Mouse (Mus musculus) ovary, adult 18-20 months (tissue): ENCODE data around the gene Creb1.

Experiments used
- DNase-seq: peaks from one replicate; pipeline ENCODE4 v3.0.0; 2022; ENCODE audit warnings: low spot score, mixed read lengths

Gene Creb1

DNA sequence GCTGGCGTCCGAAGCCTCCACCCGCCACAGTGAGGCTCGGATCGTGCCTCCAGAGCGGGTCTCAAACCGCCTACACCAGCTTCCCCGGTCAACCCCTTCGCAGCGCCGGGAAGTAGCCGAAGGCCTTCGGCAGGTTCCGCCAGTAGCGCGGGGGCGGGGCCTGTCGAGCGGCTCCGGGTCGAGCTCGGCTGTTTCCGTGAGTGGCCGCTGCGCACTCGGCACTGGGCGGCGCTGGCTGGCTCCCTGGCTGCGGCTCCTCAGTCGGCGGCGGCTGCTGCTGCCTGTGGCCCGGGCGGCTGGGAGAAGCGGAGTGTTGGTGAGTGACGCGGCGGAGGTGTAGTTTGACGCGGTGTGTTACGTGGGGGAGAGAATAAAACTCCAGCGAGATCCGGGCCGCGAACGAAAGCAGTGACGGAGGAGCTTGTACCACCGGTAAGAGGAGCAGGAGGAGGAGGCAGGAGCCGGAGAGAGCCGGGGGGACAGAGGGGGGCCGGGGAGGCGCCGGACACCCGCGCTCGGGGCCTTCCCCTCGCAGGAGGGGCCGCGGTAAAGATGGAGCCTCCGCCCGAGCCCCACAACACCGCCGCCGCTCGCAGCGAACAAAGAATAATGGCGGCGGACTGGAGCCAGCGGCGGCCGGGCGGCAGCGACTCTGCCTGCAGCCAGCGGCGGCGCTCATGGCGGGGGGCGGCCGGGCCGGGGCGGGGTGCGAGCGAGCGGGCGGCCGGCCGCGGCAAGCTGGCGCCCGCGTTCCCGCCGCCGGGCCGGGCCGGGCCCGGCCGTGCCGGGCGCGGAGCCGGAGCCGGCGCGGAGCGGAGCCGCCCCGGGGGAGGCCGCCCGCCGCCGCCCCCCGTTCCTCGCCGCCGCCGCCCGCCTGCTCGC lies at the start of gene Creb1:
Gene Creb1 (plus strand): TSS at position 57 of the 882 bp plus-strand sequence.
- DNase-seq = peak; percentile 96

DNA sequence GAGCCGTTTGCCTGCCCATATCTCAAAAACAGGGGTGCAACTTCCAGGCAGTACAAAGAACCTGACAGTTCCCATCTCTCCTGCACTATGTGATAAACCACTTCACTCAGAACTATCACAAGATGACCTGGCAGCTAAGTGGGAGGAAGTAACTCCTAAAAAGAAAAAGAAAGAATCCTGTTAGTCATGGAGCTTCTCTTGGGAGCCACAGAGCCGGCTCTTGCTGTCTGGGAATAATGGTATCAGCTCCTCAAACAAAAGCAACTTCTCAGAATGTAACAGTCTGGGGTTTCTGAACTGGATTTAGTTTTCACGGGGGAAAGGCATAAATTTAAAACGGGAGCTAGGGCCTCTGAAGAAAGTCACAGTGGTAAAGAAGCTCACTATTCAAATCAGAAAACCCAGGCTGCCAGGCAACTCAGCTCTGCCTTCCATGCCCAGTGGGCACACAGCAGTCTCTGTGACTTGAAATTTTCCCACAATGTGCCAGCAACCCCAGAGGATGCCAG lies 43.9 kb upstream of the Creb1 start:
- no peak for DNase-seq

DNA sequence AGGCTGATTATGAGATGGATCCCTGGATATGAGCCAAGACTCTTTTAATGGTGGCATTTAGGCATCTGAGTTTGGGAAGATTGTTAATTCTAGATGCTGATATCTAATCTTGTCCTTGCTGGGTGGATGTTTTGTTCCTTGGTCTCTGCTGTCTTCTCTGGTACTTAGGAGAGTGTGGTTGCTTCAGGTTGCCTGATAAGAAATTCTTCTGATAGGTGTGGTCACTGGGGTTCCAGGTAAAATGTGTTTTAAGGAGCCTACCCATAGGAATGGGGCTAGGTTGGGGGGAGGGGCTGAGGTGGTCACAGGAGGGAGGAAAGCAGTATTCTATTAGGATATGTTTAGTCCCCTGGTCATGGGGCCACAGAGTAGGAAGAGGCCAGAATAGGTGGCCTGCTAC lies 35.6 kb upstream of the Creb1 start:
- DNase-seq = no peak

DNA sequence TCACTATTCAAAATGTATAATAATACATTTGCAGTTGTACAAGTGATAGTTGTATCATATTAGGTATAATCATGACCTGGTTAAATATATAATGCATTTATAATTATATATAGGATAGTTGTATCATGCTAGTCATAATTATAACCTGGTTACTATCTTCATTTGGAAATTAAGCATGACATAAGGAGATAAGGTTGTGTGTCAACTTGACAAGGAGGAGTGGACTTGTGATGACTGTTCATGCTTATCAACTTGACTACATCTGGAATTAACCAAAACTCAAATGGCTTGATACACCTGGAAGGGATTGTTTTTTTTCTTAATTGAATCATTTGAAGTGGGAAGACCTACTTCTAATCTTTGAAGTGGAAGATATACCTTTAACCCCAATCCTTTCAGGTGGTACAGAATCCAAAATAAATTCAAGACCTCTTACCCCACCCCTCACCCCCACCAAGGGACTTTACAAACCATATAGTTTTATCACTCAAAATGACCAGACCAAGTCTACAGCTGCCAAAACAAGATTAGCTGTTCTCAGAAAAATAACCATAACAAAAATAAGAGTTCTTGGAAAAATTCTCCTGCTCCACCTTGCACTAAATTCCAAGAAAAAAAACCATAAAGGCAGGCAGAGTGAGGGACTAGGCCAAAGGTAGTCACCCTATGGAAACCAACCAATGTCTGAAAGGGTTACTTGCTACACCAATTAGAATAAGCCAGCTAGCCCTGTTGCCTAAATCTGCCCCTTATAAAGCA lies 30.9 kb upstream of the Creb1 start:
- no peak for DNase-seq

DNA sequence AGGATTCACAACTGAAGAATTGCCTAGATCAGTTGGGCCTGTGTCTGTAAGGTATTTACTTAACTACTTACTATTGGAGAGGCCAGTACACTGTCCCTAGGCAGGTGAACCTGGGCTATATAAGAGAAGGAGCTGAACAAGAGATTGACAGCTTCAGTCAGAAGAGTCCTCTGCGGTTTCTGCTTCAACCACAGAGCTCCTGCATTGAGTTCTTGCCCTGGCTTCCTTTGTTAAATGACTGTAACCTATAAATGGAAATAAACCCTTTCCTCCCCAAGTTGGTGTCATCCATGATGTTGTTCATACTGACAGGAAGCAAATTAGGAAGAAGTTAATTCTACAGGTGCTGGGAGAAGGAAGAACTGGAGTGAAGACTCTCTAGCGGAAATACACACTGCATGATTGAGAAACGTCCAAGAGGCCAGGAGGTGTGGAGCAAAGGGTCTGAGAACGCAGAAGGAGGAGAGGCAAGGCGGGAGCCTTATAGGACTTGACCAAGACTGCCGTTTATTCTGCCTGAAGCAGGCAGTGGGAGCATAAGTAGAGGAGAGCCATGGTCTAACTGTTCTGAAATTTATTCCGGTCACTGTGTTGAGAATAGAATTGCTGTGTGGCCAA lies 23.9 kb upstream of the Creb1 start:
- DNase-seq = no peak

DNA sequence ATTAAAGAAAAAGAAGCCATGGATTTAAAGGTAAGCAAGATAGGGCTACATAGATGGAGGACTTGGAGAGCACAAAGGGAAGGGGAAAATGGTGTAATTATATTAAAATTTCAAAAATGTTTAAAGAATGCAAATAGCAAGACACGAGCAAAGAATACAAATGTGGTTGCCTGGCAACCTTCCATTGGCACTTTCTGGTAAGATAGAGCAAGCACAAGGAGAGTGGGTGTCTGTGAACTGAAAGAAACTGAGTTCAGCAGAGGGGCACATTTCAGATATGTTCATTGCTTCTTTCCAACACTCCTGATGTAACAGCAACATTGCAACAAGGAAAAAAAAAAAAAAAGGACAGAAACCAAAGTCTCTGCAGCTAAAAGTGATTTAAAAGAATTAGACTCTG lies 22.8 kb upstream of the Creb1 start:
- DNase-seq = no peak

DNA sequence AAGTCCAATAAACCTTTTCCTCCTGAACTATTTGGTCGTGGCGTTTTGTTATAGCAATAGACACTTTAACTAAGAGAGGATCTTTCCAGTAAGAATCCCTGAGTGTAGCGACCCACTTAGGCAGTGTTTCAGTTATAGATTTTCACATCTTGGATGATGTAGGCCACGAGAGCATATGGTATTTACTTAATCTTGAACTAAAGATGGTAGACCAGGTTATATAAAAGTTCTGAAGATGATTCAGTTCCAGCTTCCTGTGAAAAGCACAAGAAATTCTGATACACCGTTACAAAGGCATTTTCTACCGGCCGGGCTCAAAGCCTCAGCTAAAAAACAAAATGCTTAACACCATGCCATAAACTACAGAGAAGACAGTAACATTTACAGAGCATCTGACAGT lies 18.3 kb upstream of the Creb1 start:
- no peak for DNase-seq

DNA sequence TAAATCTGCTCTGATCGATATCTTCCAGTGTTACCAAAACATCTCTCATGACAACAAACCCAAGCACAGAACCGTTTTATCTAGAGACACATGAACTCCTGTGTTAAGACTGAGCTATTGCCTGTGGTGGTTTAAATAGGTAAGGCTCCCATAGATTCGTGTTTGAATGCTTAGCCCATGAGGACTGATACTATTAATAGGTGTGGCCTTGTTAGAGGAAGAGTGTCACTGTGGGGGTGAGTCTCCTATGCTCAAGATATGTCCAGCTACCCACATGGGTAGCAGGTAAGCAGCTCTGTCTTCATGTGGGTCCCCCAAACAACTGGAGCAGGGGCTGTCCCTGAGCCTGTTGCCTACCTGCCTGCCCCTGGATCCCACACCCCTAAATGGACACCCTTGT lies 15.9 kb upstream of the Creb1 start:
- no peak for DNase-seq

DNA sequence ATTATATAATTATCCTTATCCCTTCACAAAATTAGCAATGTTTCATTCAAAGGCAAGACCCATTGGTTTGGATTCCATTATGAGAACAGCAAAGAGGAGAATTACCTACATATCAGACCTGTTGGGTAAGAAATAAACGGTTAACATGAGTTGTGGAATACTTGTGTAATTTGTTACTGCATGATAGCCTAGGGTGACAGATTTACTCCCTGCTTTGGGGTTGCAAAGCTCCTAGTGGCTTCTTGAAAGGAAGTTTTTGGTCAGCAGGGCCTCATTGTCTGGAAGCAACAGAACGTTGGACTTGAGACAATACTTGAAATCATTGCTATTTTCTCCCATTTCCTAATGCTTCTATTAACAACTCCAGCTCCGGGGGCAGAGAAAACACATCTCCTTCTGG lies 14.0 kb upstream of the Creb1 start:
- DNase-seq = no peak

DNA sequence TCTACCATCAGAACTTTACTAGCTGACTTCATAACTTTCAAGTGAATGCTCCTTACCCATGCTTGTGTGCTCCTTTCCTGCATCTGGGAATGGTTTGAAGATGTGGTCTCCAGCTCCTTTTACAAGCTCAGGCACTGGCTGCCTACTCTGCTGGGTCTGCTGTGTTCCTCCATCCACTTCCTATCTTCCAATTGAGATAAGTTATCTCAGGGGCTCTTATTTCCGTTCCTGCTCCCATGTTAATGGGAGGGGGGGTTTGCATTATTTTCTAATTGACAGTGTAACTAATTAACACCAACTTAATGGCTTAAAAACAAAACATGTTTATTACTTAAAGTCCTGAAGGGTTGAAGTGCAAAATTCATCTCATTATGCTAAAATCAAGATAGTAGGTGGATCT lies 13.1 kb upstream of the Creb1 start:
- DNase-seq = no peak

DNA sequence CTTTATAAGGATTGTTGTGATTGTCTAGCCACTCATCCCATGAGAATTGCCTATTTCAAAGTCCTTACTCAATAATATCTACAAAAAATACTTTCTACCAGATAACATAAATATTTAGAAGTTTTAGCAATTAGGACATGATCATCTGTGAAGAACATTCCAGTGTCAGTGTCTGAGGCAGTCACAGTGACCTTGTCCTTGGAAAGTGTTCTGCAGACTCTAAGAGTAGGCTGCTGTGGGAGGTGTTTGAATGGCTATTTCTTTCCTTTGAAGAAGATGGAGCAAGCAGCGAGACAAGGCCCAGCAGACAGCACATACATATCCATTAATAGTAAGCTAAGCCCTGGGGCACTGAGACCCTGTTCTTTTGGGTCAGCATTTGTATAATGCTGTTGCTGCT lies 12.5 kb upstream of the Creb1 start:
- peak; percentile 54 for DNase-seq

DNA sequence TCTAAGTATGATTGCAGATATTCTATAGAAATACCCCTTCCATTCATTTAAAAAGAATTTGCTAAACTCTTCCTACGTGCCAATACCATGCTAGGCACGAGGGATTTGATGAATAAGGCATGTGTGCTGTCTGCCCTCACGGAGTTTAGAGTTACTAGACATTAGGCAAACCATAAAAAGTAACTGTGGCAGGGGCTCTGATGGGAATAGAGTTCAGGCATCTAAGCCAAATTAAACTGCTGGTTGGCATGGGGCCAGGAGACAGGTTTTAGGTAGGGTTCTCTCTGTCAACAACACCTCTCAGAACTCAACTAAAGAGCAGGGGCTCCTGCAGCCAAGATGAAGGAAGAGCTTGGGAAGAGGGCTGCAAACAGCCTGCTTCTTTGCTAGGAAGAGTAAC lies 10.7 kb upstream of the Creb1 start:
- DNase-seq = no peak

DNA sequence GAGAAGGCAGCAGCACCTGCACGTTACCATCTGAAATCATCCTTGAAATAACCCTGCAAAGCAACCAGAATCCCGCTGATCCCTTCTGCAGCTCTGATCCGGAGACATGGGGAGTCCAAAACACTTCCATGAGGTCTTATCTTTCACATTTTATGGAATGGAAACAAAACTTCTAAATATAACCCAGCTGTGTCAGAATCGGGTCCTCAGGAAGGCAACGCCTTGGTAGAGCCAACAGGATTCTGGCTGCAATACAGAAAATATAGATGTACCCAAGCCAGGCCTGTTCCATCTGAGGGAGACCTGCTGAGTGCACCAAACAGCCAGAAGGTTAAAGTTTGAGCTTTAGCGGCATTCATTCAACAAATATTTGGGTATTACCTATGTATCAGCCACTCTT lies 9.8 kb upstream of the Creb1 start:
- no peak for DNase-seq

DNA sequence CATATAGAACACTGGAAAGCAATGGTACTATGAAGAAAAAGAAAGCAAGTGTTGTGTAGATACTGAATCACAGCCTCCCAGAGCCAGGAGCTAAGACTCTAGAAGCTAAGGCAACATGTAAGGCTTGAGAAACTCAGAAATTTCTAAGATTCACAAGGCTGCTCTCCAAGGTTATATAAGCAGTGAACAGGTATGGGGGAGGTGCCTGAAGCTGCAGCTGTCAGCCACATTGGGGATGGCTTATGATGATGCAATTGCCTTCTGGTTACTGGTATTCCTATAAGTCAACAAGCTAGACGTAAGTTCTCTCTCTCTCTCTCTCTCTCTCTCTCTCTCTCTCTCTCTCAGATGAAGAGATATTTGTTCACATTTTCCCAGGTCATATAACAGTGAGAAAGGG lies 9.3 kb upstream of the Creb1 start:
- DNase-seq = no peak

DNA sequence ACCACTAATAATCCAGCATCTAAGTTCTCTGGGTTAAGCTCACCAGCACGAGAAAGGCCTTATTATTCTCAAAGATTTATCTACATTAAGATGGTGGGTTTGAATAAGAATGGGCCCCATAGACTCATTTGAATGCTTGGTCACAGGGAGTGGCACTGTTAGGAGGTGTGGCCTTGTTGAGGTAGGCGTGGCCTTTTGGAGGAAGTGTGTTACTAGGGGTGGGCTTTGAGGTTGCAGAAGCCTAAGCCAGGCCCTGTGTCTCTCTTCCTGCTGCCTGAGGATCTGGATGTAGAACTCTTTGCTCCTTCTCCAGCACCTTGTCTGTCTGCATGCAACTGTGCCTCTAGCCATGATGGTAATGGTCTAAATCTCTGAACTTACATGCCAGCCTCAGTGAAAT lies 7.8 kb upstream of the Creb1 start:
- no peak for DNase-seq

DNA sequence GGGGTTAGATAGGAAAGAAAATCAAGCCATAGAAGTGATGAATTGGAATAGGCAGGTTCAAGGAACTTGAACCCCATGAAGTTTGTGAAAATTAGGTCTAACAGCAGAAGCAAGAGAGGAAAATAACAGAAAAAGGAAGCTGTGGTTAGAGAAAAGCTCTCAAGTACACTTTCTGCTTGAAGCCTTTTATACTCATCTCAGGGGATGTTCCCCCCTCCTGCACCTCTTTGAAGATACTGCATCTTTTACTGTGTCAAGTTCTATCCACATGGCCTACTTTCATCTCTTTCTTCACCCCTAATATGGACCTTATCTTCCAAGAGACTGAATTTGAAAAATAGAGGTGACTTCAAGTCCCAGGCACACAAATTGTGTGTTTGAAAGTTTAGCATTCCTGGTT lies 4.8 kb upstream of the Creb1 start:
- no peak for DNase-seq

DNA sequence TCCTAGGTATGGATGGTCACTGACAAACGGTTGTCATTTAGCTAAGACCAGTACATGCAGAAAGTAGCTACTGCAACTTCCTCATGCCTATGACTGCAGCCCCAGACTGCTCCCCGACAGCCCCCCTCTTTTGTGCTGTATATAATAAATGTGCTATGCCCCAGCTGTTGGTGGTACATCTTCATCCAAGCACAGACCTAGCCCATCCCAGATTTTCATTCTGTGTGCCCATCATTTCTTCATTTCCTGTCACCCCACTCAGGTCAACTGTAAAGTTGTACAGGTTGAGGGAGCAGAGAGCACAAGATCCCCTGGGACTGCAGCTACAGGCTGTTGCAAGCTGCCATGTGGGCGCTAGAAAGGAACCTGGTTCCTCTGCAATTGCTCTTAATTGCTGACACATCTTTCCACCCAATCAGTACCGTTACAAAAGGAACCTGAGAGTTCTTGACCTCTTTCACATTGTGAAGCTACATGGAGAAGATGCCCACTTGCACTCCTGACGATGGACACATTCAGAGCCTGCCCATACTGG lies 2.6 kb upstream of the Creb1 start:
- DNase-seq = no peak

DNA sequence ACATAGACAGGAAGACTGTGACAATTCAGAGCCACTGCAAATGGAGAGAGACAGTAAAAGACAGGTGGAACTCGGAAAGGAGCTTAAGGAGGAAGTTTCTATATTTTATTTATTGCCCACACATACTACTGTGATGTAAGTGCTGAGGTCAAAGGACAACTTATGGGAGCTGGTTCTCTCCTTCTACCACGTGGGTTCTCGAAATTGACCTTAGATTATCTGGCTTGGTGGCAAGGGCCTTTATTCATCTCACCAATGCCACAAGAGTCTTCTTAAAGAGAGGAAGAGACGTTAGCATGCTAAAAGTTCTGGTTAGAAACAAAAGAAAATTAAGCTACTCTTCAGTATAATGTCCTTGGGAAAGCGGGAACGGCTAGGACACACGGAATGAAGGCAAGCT lies 897 bp upstream of the Creb1 start:
- DNase-seq = no peak

DNA sequence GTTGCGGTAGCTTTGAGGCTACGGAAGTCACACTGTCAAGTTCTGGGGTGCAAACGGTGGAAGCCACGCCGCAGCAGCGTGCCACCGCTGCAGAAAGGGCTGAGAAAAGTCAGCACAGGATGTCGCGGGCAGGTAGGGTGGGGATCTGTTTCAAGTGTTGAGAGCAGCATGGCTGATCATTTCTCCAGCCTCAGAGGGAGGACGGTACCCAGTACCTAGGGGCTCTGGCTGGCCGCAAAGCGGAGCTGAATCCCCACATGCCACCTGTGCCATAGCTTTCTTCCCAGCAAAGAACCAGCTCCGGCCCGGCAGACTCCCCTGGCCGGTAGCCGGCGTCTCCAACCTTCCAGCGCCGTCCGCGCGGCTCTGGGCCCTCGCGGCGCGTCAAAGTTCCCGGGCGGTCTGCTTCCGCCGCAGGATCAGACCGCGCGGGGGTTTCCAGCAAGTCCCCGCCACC lies 350 bp upstream of the Creb1 start:
- no peak for DNase-seq

DNA sequence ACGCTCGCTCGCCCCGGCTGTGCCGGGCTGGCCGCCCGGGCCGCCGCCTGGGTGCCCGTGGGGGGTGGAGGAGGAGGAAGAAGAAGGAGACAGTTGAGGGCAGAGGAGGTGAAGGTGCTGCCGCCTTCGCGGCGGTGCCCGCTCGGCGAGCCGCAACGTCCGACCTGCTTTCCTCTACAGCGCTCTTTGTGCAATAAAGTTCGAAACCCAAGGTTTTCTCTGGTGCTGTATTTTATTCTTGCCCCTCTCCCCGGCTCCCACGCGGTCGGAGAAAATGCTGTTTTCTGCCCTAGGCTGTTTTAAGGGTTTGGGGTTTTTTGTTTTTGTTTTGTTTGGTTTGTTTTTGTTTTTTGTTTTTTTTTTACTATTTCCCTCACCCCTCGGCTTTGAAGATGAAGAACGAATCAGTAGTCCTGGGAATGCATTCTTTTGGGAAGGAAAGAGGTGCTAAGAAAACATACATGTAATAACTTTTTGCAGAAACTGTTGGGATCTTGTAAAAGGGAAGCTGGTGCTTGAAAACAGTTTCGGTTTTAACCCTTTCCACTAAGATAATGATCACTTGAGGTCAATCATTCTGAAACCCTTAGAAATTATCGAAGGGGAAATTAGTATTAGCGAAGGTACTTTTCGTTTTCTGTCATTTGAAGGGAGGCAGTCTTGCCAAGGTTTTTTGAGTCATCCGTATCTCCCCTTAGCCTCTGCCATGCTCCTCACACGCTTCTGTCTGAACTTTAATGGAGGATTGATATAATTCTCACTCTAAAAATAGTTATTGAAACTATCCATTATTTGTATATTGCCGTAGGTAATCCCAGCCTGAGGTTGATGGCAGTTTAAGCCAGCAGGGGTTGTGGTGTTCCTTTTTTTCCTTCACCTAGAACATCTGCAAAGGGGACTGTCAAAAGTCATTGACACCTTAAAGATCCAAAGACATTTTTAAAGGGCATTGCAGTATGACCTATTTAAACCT lies 1.3 kb downstream of the Creb1 start:
- DNase-seq = peak; percentile 28

DNA sequence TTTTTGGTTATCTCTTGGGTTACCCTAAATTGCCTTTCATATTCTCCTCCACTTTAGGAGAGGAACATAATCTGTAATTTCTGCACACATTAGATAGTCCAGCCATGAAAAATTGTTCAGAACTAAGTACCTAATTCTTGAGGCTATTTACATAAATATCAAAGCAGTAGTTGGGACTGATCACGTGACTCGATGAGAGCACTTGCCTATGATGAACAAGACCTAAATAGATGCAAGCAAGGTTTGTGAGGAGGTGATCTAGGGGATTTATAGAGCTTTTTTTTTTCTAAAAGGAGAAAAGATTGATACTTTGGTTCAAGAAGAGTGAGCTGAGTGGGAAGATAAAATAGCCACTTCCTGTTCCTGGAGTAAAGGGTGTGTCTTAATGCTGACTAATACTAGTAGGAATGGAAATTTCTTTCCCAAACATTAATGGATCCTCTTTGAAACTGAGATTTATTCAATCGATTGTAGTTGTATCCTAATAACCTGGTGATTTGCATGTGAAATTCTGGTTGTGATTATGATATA lies 6.5 kb downstream of the Creb1 start:
- no peak for DNase-seq
